Mouse (Mus musculus) spleen, postnatal 4 days (tissue): ENCODE measurements around the gene Rbbp5.

Experiments used
- DNase-seq, 2 experiments: peaks; one replicate each; pipeline ENCODE4 v3.0.0; 2022; ENCODE audit warnings: low spot score in 2 of 2

The Rbbp5 gene

GRCm38 (mm10) chr1:132540701-132541100, 63.5 kb downstream of the Rbbp5 start:
- no peak for DNase-seq

GRCm38 (mm10) chr1:132541171-132541823, 64.1 kb downstream of the Rbbp5 start:
- no peak for DNase-seq

- no peak for DNase-seq
Observed at GRCm38 (mm10) chr1:132541824-132542599, 64.8 kb downstream of the Rbbp5 start.

- no peak for DNase-seq
Observed at GRCm38 (mm10) chr1:132542762-132543306, 65.7 kb downstream of the Rbbp5 start, which contains the start of gene Cntn2. Gene Cntn2 (minus strand): TSS chr1:132543256.

GRCm38 (mm10) chr1:132543789-132544188, 66.6 kb downstream of the Rbbp5 start:
- no peak for DNase-seq
